Mouse (Mus musculus) heart, embryonic 10.5 days (tissue): ENCODE measurements around the gene Elmo1. TPM values are rescaled to one million over a fixed set of nuclear protein-coding genes. Genes with fewer than 3 reads are reported as not detected.
A peak's percentile ranks its signal among the peaks of the same experiment; 100 is the strongest.

Source experiments
- DNase-seq: peaks from one replicate; pipeline ENCODE4 v3.0.0-alpha.2; 2017; ENCODE audit warnings: low spot score
- H3K27ac ChIP-seq: fragments of 300-500 bp; sonication (generic); 2 replicates; pipeline ENCODE4 v1.5.1; 2016; ENCODE audit warnings: mild to moderate bottlenecking
- H3K27me3 ChIP-seq: fragments of 300-500 bp; sonication (generic); 2 replicates; pipeline ENCODE4 v1.6.1; 2016; ENCODE audit warnings: mild to moderate bottlenecking; ENCODE audit not compliant: poor library complexity, insufficient read depth, severe bottlenecking
- H3K36me3 ChIP-seq: fragments of 300-500 bp; sonication (generic); 2 replicates; pipeline ENCODE4 v1.6.1; 2016; ENCODE audit warnings: mild to moderate bottlenecking, moderate library complexity
- H3K4me1 ChIP-seq: fragments of 300-500 bp; sonication (generic); 2 replicates; pipeline ENCODE4 v1.6.1; 2016; ENCODE audit warnings: mild to moderate bottlenecking
- H3K4me3 ChIP-seq: fragments of 300-500 bp; sonication (generic); 2 replicates; pipeline ENCODE4 v1.5.1; 2016; ENCODE audit warnings: mild to moderate bottlenecking, moderate library complexity
- H3K9me3 ChIP-seq: fragments of 300-500 bp; sonication (generic); 2 replicates; pipeline ENCODE4 v1.6.1; 2016; ENCODE audit warnings: mild to moderate bottlenecking, moderate library complexity
- WGBS: fragments of 180-500 bp; shearing (Covaris S2); methylation state at CpG from one replicate; pipeline ENCODE4 v1.1.7; 2016; 5-methylcytosine and 5-hydroxymethylcytosine counted together
- polyA plus RNA-seq: library from polyadenylated mRNA; unstranded; fragments of >200 nt; fragmentation: Nextera tagmentation; extraction: Ambion mirVana; gene quantifications from 2 replicates; pipeline ENCODE4 v1.2.1, GENCODE M21; 2016

Elmo1 gene
- 9.4 and 11.5 TPM in 2 replicates for polyA plus RNA-seq

- WGBS = under 1% methylated on average over 49 of the region's 49 CpGs
- peak within 1 kb of the TSS; percentile 90 for H3K27ac ChIP-seq
- peaks cover 19% of the 10 kb centered on the region for H3K4me1 ChIP-seq
- no peaks in the 10 kb centered on the region for H3K36me3 ChIP-seq
- H3K27me3 ChIP-seq = no peaks in the 10 kb centered on the region
- H3K4me3 ChIP-seq = peak within 1 kb of the TSS; percentile 91
- DNase-seq = peak; percentile 88
- no peaks in the 10 kb centered on the region for H3K9me3 ChIP-seq
These were observed at the start of gene Elmo1 for GRCm38 (mm10) chr13:20090133-20090710. Gene Elmo1 (plus strand): TSS chr13:20090596.

- no peaks in the 10 kb centered on the region for H3K36me3 ChIP-seq
- WGBS = 24% methylated on average over 2 of the region's 2 CpGs
- H3K4me3 ChIP-seq = no peak overlapping the region
- DNase-seq = no peak
- no peak overlapping the region for H3K27ac ChIP-seq
- no peaks in the 10 kb centered on the region for H3K27me3 ChIP-seq
- no peaks in the 10 kb centered on the region for H3K4me1 ChIP-seq
- no peaks in the 10 kb centered on the region for H3K9me3 ChIP-seq
These were observed 49.1 kb upstream of the Elmo1 start for GRCm38 (mm10) chr13:20041169-20041830.

DNA sequence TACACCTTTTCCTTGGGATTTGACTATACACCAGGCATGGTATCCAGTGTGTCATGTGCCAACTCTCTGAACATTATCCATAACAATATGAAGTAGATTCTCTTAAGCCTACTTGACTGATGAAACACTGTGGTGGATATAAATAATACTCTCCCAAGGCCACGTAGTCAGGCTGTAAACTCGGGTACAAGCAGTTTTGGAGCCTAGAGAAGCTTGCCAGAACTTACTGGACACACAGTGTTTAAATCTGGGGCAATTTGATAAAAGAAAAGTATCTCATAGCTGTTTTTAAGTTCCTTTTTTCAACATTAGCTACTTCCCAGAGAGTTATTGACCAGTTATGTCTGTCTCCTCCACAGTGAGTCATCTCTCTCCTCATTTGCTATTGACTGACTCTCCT, 47.5 kb upstream of the Elmo1 start:
- DNase-seq = no peak

DNA sequence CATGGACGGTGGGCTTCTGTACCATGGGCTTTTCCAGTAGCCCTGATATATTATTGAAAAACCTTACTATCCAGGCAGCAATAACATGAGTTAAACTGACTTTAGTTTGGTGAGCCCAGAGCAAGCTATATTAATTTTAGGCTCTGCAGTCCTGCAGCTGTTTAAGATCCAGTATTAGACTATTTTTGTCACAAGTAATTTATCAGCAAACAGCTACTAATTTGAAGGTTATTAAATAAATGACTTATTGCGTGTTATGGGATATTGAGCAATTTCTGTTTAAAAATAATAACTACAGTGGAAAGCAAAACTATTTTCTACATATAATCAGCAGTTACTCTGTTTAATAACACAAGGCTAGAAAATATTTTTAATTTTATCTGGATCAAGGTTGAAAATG, 45.0 kb upstream of the Elmo1 start:
- Histone ChIP-seq H3K4me3 (no peak overlapping the region), H3K36me3 (no peaks in the 10 kb centered on the region), H3K27me3 (no peaks in the 10 kb centered on the region), H3K4me1 (no peaks in the 10 kb centered on the region), H3K27ac (no peak overlapping the region), H3K9me3 (no peaks in the 10 kb centered on the region)
- no peak for DNase-seq
- 87% methylated on average over 2 of the region's 2 CpGs for WGBS

More for the DNA sequence above, 47.5 kb upstream of the Elmo1 start:
- H3K9me3 ChIP-seq = no peaks in the 10 kb centered on the region
- H3K36me3 ChIP-seq = no peaks in the 10 kb centered on the region
- H3K27ac ChIP-seq = no peak overlapping the region
- H3K4me3 ChIP-seq = no peak overlapping the region
- no peaks in the 10 kb centered on the region for H3K27me3 ChIP-seq
- 77% methylated on average over 2 of the region's 2 CpGs for WGBS
- H3K4me1 ChIP-seq = no peaks in the 10 kb centered on the region

- H3K27ac ChIP-seq = no peak overlapping the region
- H3K4me3 ChIP-seq = no peak overlapping the region
- 66% methylated on average over 5 of the region's 5 CpGs for WGBS
- H3K27me3 ChIP-seq = no peaks in the 10 kb centered on the region
- H3K4me1 ChIP-seq = no peaks in the 10 kb centered on the region
- H3K36me3 ChIP-seq = no peaks in the 10 kb centered on the region
- H3K9me3 ChIP-seq = no peaks in the 10 kb centered on the region
- DNase-seq = no peak
These were observed 44.6 kb upstream of the Elmo1 start for GRCm38 (mm10) chr13:20045836-20046235.

DNA sequence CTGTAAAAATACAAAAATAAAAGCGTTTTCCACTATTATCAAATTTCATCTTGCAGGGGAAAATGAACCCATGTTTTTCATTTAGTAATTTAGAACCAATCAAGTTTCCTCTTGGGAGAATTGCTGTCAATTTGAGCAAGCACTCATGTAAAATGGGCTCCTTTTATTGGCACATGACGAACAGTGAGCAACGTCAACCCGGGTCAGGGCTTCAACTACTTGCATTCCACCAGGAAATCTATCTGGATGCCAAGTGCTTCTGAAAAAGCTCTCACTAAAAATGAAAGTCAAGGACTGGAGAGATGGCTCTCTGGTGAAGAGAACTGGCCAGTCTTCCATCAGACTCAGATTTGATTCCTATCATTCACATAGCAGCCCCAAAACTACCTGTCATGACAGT, 44.0 kb upstream of the Elmo1 start:
- Histone ChIP-seq H3K9me3 (no peaks in the 10 kb centered on the region), H3K27ac (no peak overlapping the region), H3K27me3 (no peaks in the 10 kb centered on the region), H3K36me3 (no peaks in the 10 kb centered on the region), H3K4me3 (no peak overlapping the region), H3K4me1 (no peaks in the 10 kb centered on the region)
- DNase-seq = no peak
- 83% methylated on average over 4 of the region's 4 CpGs for WGBS

- Histone ChIP-seq H3K36me3 (no peaks in the 10 kb centered on the region), H3K27me3 (no peaks in the 10 kb centered on the region), H3K4me3 (no peak overlapping the region), H3K27ac (no peak overlapping the region), H3K9me3 (no peaks in the 10 kb centered on the region), H3K4me1 (no peaks in the 10 kb centered on the region)
- DNase-seq = no peak
- WGBS = 58% methylated on average over 14 of the region's 14 CpGs
These were observed 42.2 kb upstream of the Elmo1 start for GRCm38 (mm10) chr13:20047926-20048836.

DNA sequence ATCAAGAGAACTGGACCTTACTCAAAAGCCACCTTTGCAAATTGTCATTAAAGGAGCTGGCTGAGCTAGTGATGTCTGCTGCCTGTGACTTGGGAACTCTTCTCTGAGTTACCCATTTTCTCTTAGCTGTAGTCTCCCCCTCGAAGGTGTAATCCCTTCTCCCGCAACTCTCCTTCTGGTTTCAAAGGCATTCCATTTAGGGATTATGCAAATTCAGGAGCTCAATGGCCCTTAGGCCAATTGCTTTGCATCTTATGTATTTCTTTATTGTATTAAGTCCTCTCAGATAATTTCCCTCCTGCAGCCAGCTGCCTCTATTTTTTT, 41.6 kb upstream of the Elmo1 start:
- no peak overlapping the region for H3K27ac ChIP-seq
- H3K4me3 ChIP-seq = no peak overlapping the region
- no peaks in the 10 kb centered on the region for H3K4me1 ChIP-seq
- DNase-seq = no peak
- H3K36me3 ChIP-seq = no peaks in the 10 kb centered on the region
- 24% methylated on average over 2 of the region's 2 CpGs for WGBS
- no peaks in the 10 kb centered on the region for H3K27me3 ChIP-seq
- no peaks in the 10 kb centered on the region for H3K9me3 ChIP-seq

- no peaks in the 10 kb centered on the region for H3K27me3 ChIP-seq
- H3K27ac ChIP-seq = no peak overlapping the region
- H3K9me3 ChIP-seq = no peaks in the 10 kb centered on the region
- no peak overlapping the region for H3K4me3 ChIP-seq
- no peaks in the 10 kb centered on the region for H3K4me1 ChIP-seq
- 62% methylated on average over 8 of the region's 8 CpGs for WGBS
- DNase-seq = no peak
- H3K36me3 ChIP-seq = no peaks in the 10 kb centered on the region
These were observed 40.7 kb upstream of the Elmo1 start for GRCm38 (mm10) chr13:20049654-20050053.

DNA sequence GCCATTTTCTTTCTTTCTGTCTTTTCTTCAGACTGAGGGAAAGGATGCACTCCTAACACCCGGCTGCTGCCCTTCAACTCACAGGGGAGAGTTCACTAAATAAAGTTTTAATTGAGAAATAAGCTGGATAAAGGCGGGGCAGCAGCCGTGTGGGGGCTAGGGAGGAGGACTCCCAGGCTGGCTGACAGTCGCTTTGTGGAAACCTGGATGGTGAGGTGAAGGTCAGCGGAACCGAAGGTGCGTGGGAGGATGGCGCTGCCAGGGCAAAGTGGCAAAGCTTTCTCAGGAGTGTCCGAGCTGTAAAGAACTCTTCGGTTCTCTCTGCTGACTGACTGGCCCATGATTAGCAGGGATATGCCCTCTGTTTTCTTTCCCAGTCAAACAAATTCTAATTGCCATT, 40.2 kb upstream of the Elmo1 start:
- no peaks in the 10 kb centered on the region for H3K9me3 ChIP-seq
- no peak overlapping the region for H3K4me3 ChIP-seq
- WGBS = 87% methylated on average over 10 of the region's 10 CpGs
- no peak for DNase-seq
- no peak overlapping the region for H3K27ac ChIP-seq
- H3K36me3 ChIP-seq = no peaks in the 10 kb centered on the region
- H3K4me1 ChIP-seq = no peaks in the 10 kb centered on the region
- no peaks in the 10 kb centered on the region for H3K27me3 ChIP-seq

- Histone ChIP-seq H3K27me3 (no peaks in the 10 kb centered on the region), H3K9me3 (no peaks in the 10 kb centered on the region), H3K36me3 (no peaks in the 10 kb centered on the region), H3K27ac (no peak overlapping the region), H3K4me3 (no peak overlapping the region), H3K4me1 (no peaks in the 10 kb centered on the region)
- WGBS = 72% methylated on average over 1 of the region's 1 CpGs
- DNase-seq = no peak
These were observed 32.5 kb upstream of the Elmo1 start for GRCm38 (mm10) chr13:20057926-20058325.

DNA sequence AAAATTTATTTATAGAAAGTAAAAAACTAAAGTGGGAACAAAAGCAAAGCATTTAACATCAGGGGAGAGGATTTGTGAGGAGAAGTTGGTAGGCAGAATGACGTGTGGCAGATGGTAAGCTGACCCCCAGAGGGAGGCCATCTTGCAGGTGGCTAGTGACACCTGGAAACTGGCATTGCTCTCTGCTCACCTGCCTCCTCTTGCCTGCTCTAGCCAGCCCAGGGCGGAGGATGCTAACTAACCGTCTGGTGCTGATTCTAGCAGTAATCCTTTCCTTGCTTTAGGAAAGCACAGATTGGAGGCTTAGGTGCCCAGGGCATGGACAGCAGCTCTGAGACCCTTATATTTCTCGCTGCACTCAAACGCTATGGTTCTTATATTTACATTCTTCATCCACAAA, 29.4 kb upstream of the Elmo1 start:
- H3K4me1 ChIP-seq = no peaks in the 10 kb centered on the region
- no peaks in the 10 kb centered on the region for H3K9me3 ChIP-seq
- no peak for DNase-seq
- H3K27ac ChIP-seq = no peak overlapping the region
- no peaks in the 10 kb centered on the region for H3K27me3 ChIP-seq
- H3K36me3 ChIP-seq = no peaks in the 10 kb centered on the region
- 71% methylated on average over 5 of the region's 5 CpGs for WGBS
- H3K4me3 ChIP-seq = no peak overlapping the region

- Histone ChIP-seq H3K27ac (no peak overlapping the region), H3K36me3 (no peaks in the 10 kb centered on the region), H3K9me3 (no peaks in the 10 kb centered on the region), H3K4me1 (no peaks in the 10 kb centered on the region), H3K4me3 (no peak overlapping the region), H3K27me3 (no peaks in the 10 kb centered on the region)
- no peak for DNase-seq
- WGBS = 79% methylated on average over 5 of the region's 5 CpGs
These were observed 27.1 kb upstream of the Elmo1 start for GRCm38 (mm10) chr13:20063331-20063730.
